ENCODE assay signal across 18 mouse cellular contexts in the genomic region with DNA sequence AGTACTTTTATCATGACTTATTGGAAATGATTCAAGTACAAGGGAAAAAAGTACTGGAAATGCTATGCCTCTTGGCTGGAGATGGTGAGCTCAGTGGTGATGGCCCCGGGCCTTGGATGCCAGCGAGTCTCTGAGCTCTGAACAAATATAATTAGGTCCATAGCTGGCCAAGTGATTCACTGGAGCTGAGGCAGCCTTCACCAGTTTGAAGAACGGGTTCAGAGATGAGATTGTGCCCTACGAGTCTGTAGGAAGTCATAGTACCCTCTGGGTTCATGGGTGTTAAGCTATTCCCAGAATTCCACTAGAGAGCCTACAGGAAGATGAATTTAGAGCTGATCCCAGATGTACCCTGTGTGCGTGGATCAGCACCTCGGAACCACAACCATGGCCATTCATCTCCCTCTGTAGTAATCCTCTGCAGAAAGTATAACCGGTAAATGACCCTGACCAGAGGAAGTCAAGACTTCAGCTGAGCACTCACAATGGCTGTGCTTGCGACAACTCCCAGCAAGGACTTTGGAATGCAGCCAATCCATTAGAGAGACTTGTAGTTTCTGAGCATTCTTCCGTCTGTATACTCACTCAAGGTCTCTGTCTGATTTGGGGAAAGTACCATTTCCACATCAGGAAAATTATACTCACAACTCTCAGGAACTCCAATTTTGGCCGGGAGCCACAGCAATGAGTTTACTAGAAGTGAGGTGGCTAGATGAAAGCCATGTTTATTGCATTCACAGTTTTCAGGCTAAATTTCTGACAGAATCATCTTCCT. TPM values are rescaled to one million over a fixed set of nuclear protein-coding genes. Genes with fewer than 3 reads are reported as not detected.
DNase-seq lines count a peak whose midpoint lies in the region; ATAC-seq lines count a peak whose summit lies in the region.
"Had no signal": no experiment of that assay in that cellular context is flagged by ENCODE, and none has a peak within 500 bp of the region (broad histone marks: within the 10 kb centered on the region; RNA-seq: fewer than 3 reads in every experiment).

No protein-coding gene starts in this region.

- no peak overlapping the region for H3K9ac ChIP-seq in forebrain, embryonic 14.5 days (ENCODE audit: low read length)
- no peak overlapping the region for H3K9ac ChIP-seq in forebrain, embryonic 12.5 days
- no peak overlapping the region for H3K9ac ChIP-seq in kidney, embryonic 16.5 days (replicated peaks; ENCODE audit: low read length)
- H3K9ac ChIP-seq: forebrain, embryonic 13.5 days; liver, embryonic 14.5 days had no signal

- H3K9me3 ChIP-seq in forebrain, embryonic 14.5 days (replicated peaks; ENCODE audit: control insufficient read depth, low read length), result no peaks in the 10 kb centered on the region
- H3K9me3 ChIP-seq in forebrain, embryonic 12.5 days, result no peaks in the 10 kb centered on the region
- H3K9me3 ChIP-seq in kidney, embryonic 16.5 days (ENCODE audit: low read length), result no peaks in the 10 kb centered on the region
- H3K9me3 ChIP-seq: forebrain, embryonic 13.5 days had no signal

- H3K27ac ChIP-seq in forebrain, embryonic 14.5 days (ENCODE audit: low read depth, low read length), result no peak overlapping the region
- no peak overlapping the region for H3K27ac ChIP-seq in forebrain, embryonic 12.5 days
- H3K27ac ChIP-seq in kidney, embryonic 16.5 days (ENCODE audit: low read length), result no peak overlapping the region
- H3K27ac ChIP-seq: forebrain, embryonic 13.5 days; left cerebral cortex, adult 2 months; liver, embryonic 14.5 days had no signal

- no peaks in the 10 kb centered on the region for H3K27me3 ChIP-seq in forebrain, embryonic 14.5 days (replicated peaks; ENCODE audit: control insufficient read depth, insufficient read depth, low read length)
- no peaks in the 10 kb centered on the region for H3K27me3 ChIP-seq in forebrain, embryonic 12.5 days
- no peaks in the 10 kb centered on the region for H3K27me3 ChIP-seq in kidney, embryonic 16.5 days (ENCODE audit: insufficient read depth, low read length)
- H3K27me3 ChIP-seq: forebrain, embryonic 13.5 days; megakaryocyte, embryonic 14.5 days had no signal

- intact Hi-C loops in left cerebral cortex, postnatal 36 days (cut with DNase I), result no loop called here

- DNase-seq in forebrain, embryonic 14.5 days (ENCODE audit: low spot score), result peak; percentile 20
- DNase-seq in kidney, postnatal 14 days, result peak; percentile 2
- peak; percentile 61 for DNase-seq in NIH3T3 (ENCODE audit: low read depth)
- peak; percentile 26 for DNase-seq in brain, adult 2 months (ENCODE audit: low read depth, low spot score)
- no peak for DNase-seq in thymus, postnatal 0 days (ENCODE audit: low spot score)
- DNase-seq in left cerebral cortex, postnatal 36 days (ENCODE audit: low spot score in 2 of 2), result no peak
- DNase-seq: cerebellum, adult 11 months; kidney, postnatal 25 days; retina, postnatal 1 day had no signal

- no peaks in the 10 kb centered on the region for H3K4me1 ChIP-seq in forebrain, embryonic 14.5 days (ENCODE audit: control insufficient read depth, insufficient read depth, low read length)
- H3K4me1 ChIP-seq in forebrain, embryonic 12.5 days, result no peaks in the 10 kb centered on the region
- H3K4me1 ChIP-seq in kidney, embryonic 16.5 days (ENCODE audit: insufficient read depth, low read length), result no peaks in the 10 kb centered on the region
- H3K4me1 ChIP-seq: forebrain, embryonic 13.5 days; megakaryocyte, embryonic 14.5 days had no signal

- H3K4me2 ChIP-seq in forebrain, embryonic 14.5 days (ENCODE audit: low read length), result no peak overlapping the region
- H3K4me2 ChIP-seq in forebrain, embryonic 12.5 days, result no peak overlapping the region
- H3K4me2 ChIP-seq in kidney, embryonic 16.5 days (replicated peaks; ENCODE audit: low read depth, low read length), result no peak overlapping the region
- H3K4me2 ChIP-seq: forebrain, embryonic 13.5 days had no signal

- ATAC-seq in forebrain, embryonic 14.5 days, result no peak
- ATAC-seq in forebrain, embryonic 12.5 days (ENCODE audit: low FRiP score), result no peak
- no peak for ATAC-seq in kidney, embryonic 16.5 days (ENCODE audit: low FRiP score, low TSS enrichment)
- ATAC-seq: forebrain, embryonic 13.5 days; hindbrain, embryonic 16.5 days had no signal

- WGBS in forebrain, embryonic 14.5 days, result 83% methylated on average over 10 of the region's 10 CpGs
- WGBS in forebrain, embryonic 12.5 days, result 85% methylated on average over 10 of the region's 10 CpGs
- WGBS in kidney, embryonic 16.5 days, result 70% methylated on average over 10 of the region's 10 CpGs

- H3K4me3 ChIP-seq in forebrain, embryonic 14.5 days (ENCODE audit: low read depth, low read length), result no peak overlapping the region
- H3K4me3 ChIP-seq in forebrain, embryonic 12.5 days (replicated peaks), result no peak overlapping the region
- no peak overlapping the region for H3K4me3 ChIP-seq in kidney, embryonic 16.5 days (ENCODE audit: low read length)
- H3K4me3 ChIP-seq: forebrain, embryonic 13.5 days; left cerebral cortex, adult 2 months; megakaryocyte, embryonic 14.5 days had no signal

- H3K36me3 ChIP-seq in forebrain, embryonic 14.5 days (ENCODE audit: control insufficient read depth, insufficient read depth, low read length), result no peaks in the 10 kb centered on the region
- no peaks in the 10 kb centered on the region for H3K36me3 ChIP-seq in forebrain, embryonic 12.5 days (replicated peaks)
- H3K36me3 ChIP-seq in kidney, embryonic 16.5 days (ENCODE audit: insufficient read depth, low read length), result no peaks in the 10 kb centered on the region

RNA-seq across cellular contexts. Expression of gene Gm10220, which starts 36.4 kb away (rescaled TPM):
- not detected in 2 replicates for polyA plus RNA-seq in forebrain, embryonic 14.5 days (2014; fragmentation: Nextera tagmentation; extraction: Ambion mirVana)
- not detected in 2 replicates for polyA plus RNA-seq in forebrain, embryonic 12.5 days (2016; fragmentation: Nextera tagmentation; extraction: Ambion mirVana)
- 0.06 TPM in 1 of 2 replicates, not detected in the other for polyA plus RNA-seq in kidney, embryonic 16.5 days (2015; fragmentation: Nextera tagmentation; extraction: Ambion mirVana)
- polyA plus RNA-seq in thymus, postnatal 0 days (2015; fragmentation: Nextera tagmentation; extraction: Ambion mirVana), result 0.05 TPM in 1 of 2 replicates, not detected in the other
- not detected for total RNA-seq in left cerebral cortex, postnatal 36 days (2021)
- total RNA-seq: ES-E14; gastrocnemius, postnatal 4 days; left cerebral cortex, adult 2 months had no signal
- polyA plus RNA-seq: forebrain, embryonic 13.5 days; liver, embryonic 14.5 days had no signal

RNA-seq across cellular contexts. Expression of gene 5031410I06Rik, which starts 52.4 kb away (rescaled TPM):
- not detected in 2 replicates for polyA plus RNA-seq in forebrain, embryonic 14.5 days (2014; fragmentation: Nextera tagmentation; extraction: Ambion mirVana)
- polyA plus RNA-seq in forebrain, embryonic 12.5 days (2016; fragmentation: Nextera tagmentation; extraction: Ambion mirVana), result not detected in 2 replicates
- not detected in 2 replicates for polyA plus RNA-seq in kidney, embryonic 16.5 days (2015; fragmentation: Nextera tagmentation; extraction: Ambion mirVana)
- 0.09 TPM in 1 of 2 replicates, not detected in the other for polyA plus RNA-seq in thymus, postnatal 0 days (2015; fragmentation: Nextera tagmentation; extraction: Ambion mirVana)
- not detected for total RNA-seq in left cerebral cortex, postnatal 36 days (2021)
- total RNA-seq: gastrocnemius, postnatal 4 days; left cerebral cortex, adult 2 months had no signal
- polyA plus RNA-seq: forebrain, embryonic 13.5 days; liver, embryonic 14.5 days had no signal

Comparison
In these comparisons a context has a peak if more than half of its experiments do, and no peak if none do; other contexts are left out.
1. DNase-seq: peak in forebrain, embryonic 14.5 days (single experiment), kidney, postnatal 14 days (single experiment), NIH3T3 (single experiment) and brain, adult 2 months (single experiment); none in thymus, postnatal 0 days (single experiment) and left cerebral cortex, postnatal 36 days (0 of 2).